Mouse (Mus musculus): ENCODE data around the gene Denr.

The Denr gene

GRCm38 (mm10) chr5:123969216-123969615 lies 62.2 kb downstream of the Denr start:
- no peak for DNase-seq (ENCODE audit: low read depth, low spot score)

DNA sequence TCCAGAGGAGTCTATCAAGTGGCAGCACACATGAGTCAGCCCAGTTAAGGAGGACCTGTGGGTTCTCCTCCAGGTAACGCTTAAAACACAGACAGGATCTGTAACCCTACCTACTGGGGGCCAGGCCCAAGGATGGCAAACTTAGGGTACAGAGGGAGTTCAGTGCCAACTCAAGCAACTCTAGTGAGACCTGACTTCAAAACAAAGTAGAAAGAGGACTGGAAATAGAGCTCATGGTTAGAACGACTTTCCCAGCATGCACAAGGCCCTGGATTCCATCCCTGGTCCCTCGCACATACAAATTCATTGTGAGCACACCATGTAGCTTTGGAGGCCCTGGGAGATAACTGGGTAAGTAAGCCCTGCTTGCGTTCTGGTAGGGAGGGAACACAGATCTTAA lies 63.6 kb downstream of the Denr start:
- no peak for DNase-seq (ENCODE audit: low read depth, low spot score)

DNA sequence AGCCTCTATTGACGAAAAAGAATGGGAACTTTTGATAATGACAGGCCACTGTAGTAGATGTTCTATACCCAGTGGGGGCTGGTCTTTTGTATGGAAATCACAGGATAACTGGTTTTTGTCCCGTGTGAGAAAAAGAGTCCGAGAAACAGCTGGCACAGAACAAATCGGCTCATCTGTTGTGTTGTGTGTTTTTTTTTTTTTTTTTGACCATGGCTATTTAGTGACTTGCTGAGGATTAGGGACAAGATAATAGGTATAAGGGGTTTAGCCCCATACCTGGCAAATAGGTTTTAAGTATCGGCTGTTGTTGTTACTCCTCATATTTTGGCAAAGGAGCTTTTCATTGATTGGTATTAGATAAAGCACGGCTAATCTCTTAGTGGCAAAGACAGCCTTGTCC lies 65.5 kb downstream of the Denr start:
- no peak for DNase-seq (ENCODE audit: low read depth, low spot score)

DNA sequence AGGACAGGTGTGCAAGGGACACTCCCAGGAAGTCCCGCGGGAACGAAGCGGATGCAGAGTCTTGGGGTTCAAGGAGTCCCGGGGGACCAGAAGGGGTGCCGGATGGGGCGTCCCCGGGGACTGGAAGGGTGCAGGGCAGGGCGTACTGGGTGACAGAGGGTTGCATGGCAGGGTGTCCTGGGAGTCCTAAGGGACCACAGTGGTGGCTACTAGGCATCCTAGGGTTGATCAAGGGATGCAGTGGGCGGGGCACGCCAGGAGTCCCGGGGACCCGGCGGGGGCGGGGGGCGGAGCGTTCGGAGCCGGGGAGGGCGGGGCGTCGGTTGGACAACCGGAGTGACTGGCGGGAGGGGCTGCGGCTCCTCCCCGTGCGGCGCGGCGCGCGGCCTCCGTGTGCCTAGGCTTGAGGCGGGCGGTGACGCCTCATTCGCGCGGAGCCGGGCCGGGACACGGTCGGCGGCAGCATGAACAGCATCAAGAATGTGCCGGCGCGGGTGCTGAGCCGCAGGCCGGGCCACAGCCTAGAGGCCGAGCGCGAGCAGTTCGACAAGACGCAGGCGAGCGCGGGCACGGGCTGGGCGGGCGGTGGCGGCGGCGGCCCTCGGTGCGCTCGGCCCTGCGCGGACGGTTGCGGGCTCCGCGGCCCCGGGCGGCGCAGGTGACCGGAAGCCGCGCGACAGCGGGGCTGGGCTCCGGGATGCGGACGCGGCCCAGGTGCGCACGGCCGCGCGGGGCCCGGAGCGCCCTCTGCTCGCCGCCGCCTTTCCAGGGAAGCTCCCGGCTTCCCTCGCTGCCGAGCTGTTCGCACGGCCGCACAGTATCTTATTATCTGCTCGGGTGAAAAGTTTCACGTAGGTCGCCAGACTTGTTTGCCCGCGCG lies 66.6 kb downstream of the Denr start, which contains the start of gene Hip1r:
Gene Hip1r (plus strand): TSS at position 330 of the 880 bp plus-strand sequence.
- DNase-seq (ENCODE audit: low read depth, low spot score), result peak; percentile 10

- no peak for DNase-seq (ENCODE audit: low read depth, low spot score)
Measured at GRCm38 (mm10) chr5:123974179-123974485, 67.2 kb downstream of the Denr start.

DNA sequence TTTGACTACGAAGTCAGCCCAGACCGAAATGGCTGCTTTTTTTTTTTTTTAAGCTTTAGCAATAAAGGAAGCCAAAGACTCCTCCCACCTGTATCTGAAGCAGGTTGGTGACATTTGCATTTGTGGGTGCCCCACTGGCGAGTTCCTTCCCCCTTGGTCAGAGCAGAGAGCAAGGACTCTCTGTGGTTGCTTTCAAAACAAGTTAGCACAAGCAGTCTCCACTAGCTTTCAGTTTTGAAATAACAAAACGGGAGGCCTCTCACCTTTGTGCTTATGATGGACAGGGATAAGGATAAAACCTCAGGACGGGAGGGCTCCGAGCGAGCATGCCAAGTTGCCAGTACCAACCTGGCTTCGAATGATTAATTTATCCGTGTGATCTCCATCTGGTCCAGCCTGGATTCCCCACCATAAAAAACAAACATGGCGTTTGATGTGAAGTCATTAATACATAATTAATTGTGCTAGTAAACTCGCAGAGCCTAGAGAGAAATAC lies 67.7 kb downstream of the Denr start:
- DNase-seq (ENCODE audit: low read depth, low spot score), result no peak

- no peak for DNase-seq (ENCODE audit: low read depth, low spot score)
Measured at GRCm38 (mm10) chr5:123975668-123976180, 68.7 kb downstream of the Denr start.

DNA sequence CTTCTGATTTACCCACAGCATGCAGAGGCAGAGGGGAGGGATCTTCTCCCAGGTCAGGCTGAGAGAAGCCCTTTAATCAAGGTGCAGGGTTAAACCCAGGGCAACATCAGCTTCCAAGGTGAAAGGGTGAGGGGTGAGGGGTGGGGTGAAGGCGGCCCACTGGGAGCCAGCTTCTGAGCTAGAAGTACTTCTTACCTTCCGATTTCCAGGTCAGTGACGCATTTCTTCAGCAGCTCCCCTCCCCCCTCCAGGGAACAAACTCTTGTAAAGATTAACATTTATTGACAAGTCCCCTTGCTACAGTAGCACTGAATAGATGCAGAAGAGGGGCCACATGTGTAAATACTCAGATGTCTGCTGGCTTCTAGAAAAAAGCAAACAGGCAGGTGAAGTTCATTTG lies 70.3 kb downstream of the Denr start:
- DNase-seq (ENCODE audit: low read depth, low spot score), result no peak

- no peak for DNase-seq (ENCODE audit: low read depth, low spot score)
Measured at GRCm38 (mm10) chr5:123978131-123978530, 71.2 kb downstream of the Denr start.

Data from forelimb bud, embryonic 11.5 days (tissue).